Mouse (Mus musculus): ENCODE measurements around the gene Ppp1r12c.
"Not testable (repeated sequence)": the region's sequence is repeated elsewhere in the genome, so short reads cannot be mapped to it uniquely, and the experiment has no call there.

The Ppp1r12c gene

GRCm38 (mm10) chr7:4501558-4502397 is at the start of gene Ppp1r12c:
Ppp1r12c (minus strand) TSS chr7:4501680.
- peak; percentile 97 for DNase-seq

- DNase-seq = peak; percentile 78
Observed at GRCm38 (mm10) chr7:4547221-4547641, 45.8 kb upstream of the Ppp1r12c start, which contains the start of gene Syt5. Syt5 (minus strand) TSS chr7:4547541.

- DNase-seq = peak; percentile 95
Observed at GRCm38 (mm10) chr7:4546591-4547131, 45.2 kb upstream of the Ppp1r12c start.

GRCm38 (mm10) chr7:4546050-4546449 is 44.6 kb upstream of the Ppp1r12c start:
- DNase-seq = peak; percentile 24

- DNase-seq = no peak
Observed at GRCm38 (mm10) chr7:4542013-4542412, 40.5 kb upstream of the Ppp1r12c start.

- no peak for DNase-seq
Observed at GRCm38 (mm10) chr7:4541344-4541743, 39.9 kb upstream of the Ppp1r12c start.

GRCm38 (mm10) chr7:4539019-4539418 is 37.5 kb upstream of the Ppp1r12c start:
- DNase-seq = no peak

GRCm38 (mm10) chr7:4537181-4537580 is 35.7 kb upstream of the Ppp1r12c start:
- no peak for DNase-seq

- DNase-seq = no peak
Observed at GRCm38 (mm10) chr7:4536369-4536768, 34.9 kb upstream of the Ppp1r12c start.

- no peak for DNase-seq
Observed at GRCm38 (mm10) chr7:4532005-4532729, 30.7 kb upstream of the Ppp1r12c start, which contains the start of gene Dnaaf3. Dnaaf3 (minus strand) TSS chr7:4532453.

- not testable (repeated sequence) for DNase-seq
Observed at GRCm38 (mm10) chr7:4530166-4530565, 28.7 kb upstream of the Ppp1r12c start.

GRCm38 (mm10) chr7:4527302-4527689 is 25.8 kb upstream of the Ppp1r12c start:
- no peak for DNase-seq

GRCm38 (mm10) chr7:4526341-4527301 is 25.1 kb upstream of the Ppp1r12c start:
- peak; percentile 77 for DNase-seq

GRCm38 (mm10) chr7:4524212-4524922 is 22.9 kb upstream of the Ppp1r12c start, which contains the start of gene Tnni3:
Tnni3 (minus strand) TSS chr7:4524229.
- DNase-seq = not testable (repeated sequence)

GRCm38 (mm10) chr7:4523205-4524130 is 22.0 kb upstream of the Ppp1r12c start:
- DNase-seq = no peak

GRCm38 (mm10) chr7:4522292-4522691 is 20.8 kb upstream of the Ppp1r12c start:
- DNase-seq = no peak

- no peak for DNase-seq
Observed at GRCm38 (mm10) chr7:4521231-4522003, 19.9 kb upstream of the Ppp1r12c start.

- no peak for DNase-seq
Observed at GRCm38 (mm10) chr7:4518487-4518886, 17.0 kb upstream of the Ppp1r12c start.

- DNase-seq = no peak
Observed at GRCm38 (mm10) chr7:4516332-4517050, 15.0 kb upstream of the Ppp1r12c start, which contains the start of gene Tnnt1. Tnnt1 (minus strand) TSS chr7:4516382.
